Mouse (Mus musculus): Measurements from ENCODE around the gene Ssxb8. TPM values are rescaled to one million over a fixed set of nuclear protein-coding genes. Genes with fewer than 3 reads are reported as not detected.

The Ssxb8 gene
- polyA plus RNA-seq (2017; shearing (Covaris generic)): not detected

GRCm38 (mm10) chrX:8690744-8691143 lies at the start of gene Ssxb8:
Gene Ssxb8 (minus strand): TSS chrX:8690844.

Other genes with a start within 250 kb of the Ssxb8 start
- gene Ssxb2, start 229.1 kb downstream of the Ssxb8 start, polyA plus RNA-seq (2017; shearing (Covaris generic)): not detected
- not detected for gene Gm14459, start 165.9 kb downstream of the Ssxb8 start, polyA plus RNA-seq (2017; shearing (Covaris generic))
- not detected for gene Ssxb6, start 142.6 kb downstream of the Ssxb8 start, polyA plus RNA-seq (2017; shearing (Covaris generic))
- gene Ssxb3, start 99.0 kb downstream of the Ssxb8 start, polyA plus RNA-seq (2017; shearing (Covaris generic)): not detected
- gene Ssx9, start 57.6 kb upstream of the Ssxb8 start, polyA plus RNA-seq (2017; shearing (Covaris generic)): not detected
- not detected for gene Ssxb5, start 112.8 kb upstream of the Ssxb8 start, polyA plus RNA-seq (2017; shearing (Covaris generic))
- gene Gm6592, start 153.2 kb upstream of the Ssxb8 start, polyA plus RNA-seq (2017; shearing (Covaris generic)): not detected
- gene Gm5751, start 183.4 kb upstream of the Ssxb8 start, polyA plus RNA-seq (2017; shearing (Covaris generic)): not detected
- 2.5 TPM for gene B630019K06Rik, start 201.5 kb upstream of the Ssxb8 start, polyA plus RNA-seq (2017; shearing (Covaris generic))

All from effector memory CD4-positive, alpha-beta T cell, adult 5 months (primary cell).